Mouse (Mus musculus): Measurements from ENCODE around the gene Fam163a.

Fam163a gene

GRCm38 (mm10) chr1:156201069-156201468 lies 3.8 kb downstream of the Fam163a start:
- no peak for DNase-seq (ENCODE audit: low spot score)

- no peak for DNase-seq (ENCODE audit: low spot score)
Measured at GRCm38 (mm10) chr1:156197588-156197987, 7.2 kb downstream of the Fam163a start.

GRCm38 (mm10) chr1:156193292-156193691 lies 11.5 kb downstream of the Fam163a start:
- DNase-seq (ENCODE audit: low spot score), result no peak

GRCm38 (mm10) chr1:156192853-156193252 lies 12.0 kb downstream of the Fam163a start:
- no peak for DNase-seq (ENCODE audit: low spot score)

GRCm38 (mm10) chr1:156186646-156187045 lies 18.2 kb downstream of the Fam163a start:
- no peak for DNase-seq (ENCODE audit: low spot score)

GRCm38 (mm10) chr1:156184158-156184571 lies 20.7 kb downstream of the Fam163a start:
- no peak for DNase-seq (ENCODE audit: low spot score)

GRCm38 (mm10) chr1:156183176-156183958 lies 21.5 kb downstream of the Fam163a start:
- no peak for DNase-seq (ENCODE audit: low spot score)

- DNase-seq (ENCODE audit: low spot score), result no peak
Measured at GRCm38 (mm10) chr1:156179875-156180274, 25.0 kb downstream of the Fam163a start.

GRCm38 (mm10) chr1:156168737-156169136 lies 36.1 kb downstream of the Fam163a start:
- DNase-seq (ENCODE audit: low spot score), result no peak

- no peak for DNase-seq (ENCODE audit: low spot score)
Measured at GRCm38 (mm10) chr1:156116770-156117169, 88.1 kb downstream of the Fam163a start.

GRCm38 (mm10) chr1:156113884-156114499 lies 90.8 kb downstream of the Fam163a start:
- no peak for DNase-seq (ENCODE audit: low spot score)

GRCm38 (mm10) chr1:156112142-156112541 lies 92.7 kb downstream of the Fam163a start:
- no peak for DNase-seq (ENCODE audit: low spot score)

- no peak for DNase-seq (ENCODE audit: low spot score)
Measured at GRCm38 (mm10) chr1:156111728-156112127, 93.1 kb downstream of the Fam163a start.

- DNase-seq (ENCODE audit: low spot score), result no peak
Measured at GRCm38 (mm10) chr1:156111090-156111489, 93.7 kb downstream of the Fam163a start.

GRCm38 (mm10) chr1:156108400-156108799 lies 96.4 kb downstream of the Fam163a start:
- no peak for DNase-seq (ENCODE audit: low spot score)

GRCm38 (mm10) chr1:156107424-156107823 lies 97.4 kb downstream of the Fam163a start:
- DNase-seq (ENCODE audit: low spot score), result no peak

- DNase-seq (ENCODE audit: low spot score), result no peak
Measured at GRCm38 (mm10) chr1:156105381-156105780, 99.4 kb downstream of the Fam163a start.

- DNase-seq (ENCODE audit: low spot score), result no peak
Measured at GRCm38 (mm10) chr1:156103763-156104162, 101.1 kb downstream of the Fam163a start.

- DNase-seq (ENCODE audit: low spot score), result no peak
Measured at GRCm38 (mm10) chr1:156091811-156092210, 113.0 kb downstream of the Fam163a start.

GRCm38 (mm10) chr1:156090042-156090441 lies 114.8 kb downstream of the Fam163a start:
- no peak for DNase-seq (ENCODE audit: low spot score)

GRCm38 (mm10) chr1:156089561-156089960 lies 115.3 kb downstream of the Fam163a start:
- no peak for DNase-seq (ENCODE audit: low spot score)

GRCm38 (mm10) chr1:156087586-156087985 lies 117.2 kb downstream of the Fam163a start:
- DNase-seq (ENCODE audit: low spot score), result no peak

GRCm38 (mm10) chr1:156085770-156086169 lies 119.1 kb downstream of the Fam163a start:
- DNase-seq (ENCODE audit: low spot score), result no peak

- no peak for DNase-seq (ENCODE audit: low spot score)
Measured at GRCm38 (mm10) chr1:156084603-156085002, 120.2 kb downstream of the Fam163a start.

All from left cerebral cortex, adult 11 months (tissue).